Mouse (Mus musculus): ENCODE measurements around the gene Xpnpep1. TPM values are rescaled to one million over a fixed set of nuclear protein-coding genes. Genes with fewer than 3 reads are reported as not detected.

Xpnpep1 gene
- polyA plus RNA-seq, 1 experiment from 2014 or later = 111 TPM

DNA sequence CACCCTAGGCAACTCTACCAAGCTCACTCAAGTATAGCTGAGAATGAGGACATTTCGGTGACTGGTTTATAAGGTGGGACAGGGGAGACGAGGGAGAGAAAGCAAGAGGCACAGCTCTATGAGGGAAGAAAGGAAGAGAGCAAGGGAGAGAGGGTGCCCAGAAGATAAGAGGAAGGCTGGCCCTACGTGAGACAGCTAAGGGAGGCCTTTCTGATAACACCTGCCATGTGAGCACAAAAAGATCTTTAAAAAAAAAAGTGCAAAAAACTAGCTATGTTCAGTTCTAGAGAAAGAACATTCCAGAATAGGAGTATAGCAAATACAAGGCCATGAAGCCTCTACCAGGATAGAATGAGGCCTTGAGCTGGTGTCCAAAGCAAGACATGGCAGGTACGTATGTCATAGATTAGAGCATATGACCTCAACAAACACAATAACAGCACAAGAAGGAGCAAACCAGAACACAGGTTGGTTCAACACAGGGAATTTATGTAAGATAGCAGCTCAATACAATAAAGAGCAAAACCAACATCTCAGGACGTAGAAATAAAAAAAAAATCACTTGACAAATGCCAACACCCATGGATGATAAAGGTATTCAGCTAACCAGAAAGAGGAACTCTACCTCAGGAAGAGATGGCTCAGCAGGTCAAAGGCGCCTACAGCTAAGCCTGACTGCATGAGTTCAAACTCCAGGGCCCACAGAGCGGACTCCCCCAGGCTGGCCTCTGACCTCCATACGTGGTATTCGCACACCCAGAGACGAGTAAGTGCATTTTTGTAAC, 6.7 kb downstream of the Xpnpep1 start:
- ATAC-seq (ENCODE audit: low FRiP score, low TSS enrichment) (no peak), DNase-seq (ENCODE audit: low spot score) (no peak)
- no peak overlapping the region for H3K27ac ChIP-seq (replicated peaks)
- TF ChIP-seq CTCF (IDR thresholded peaks at IDR 0.05; ENCODE audit: low read depth) (no peak), EP300 (optimal IDR thresholded peaks at IDR 0.05) (no peak)
- H3K9me3 ChIP-seq (ENCODE audit: control insufficient read depth, low read length) = no peaks in the 10 kb centered on the region
- H3K36me3 ChIP-seq (ENCODE audit: control insufficient read depth, insufficient read depth, low read length) = peaks cover 7% of the 10 kb centered on the region; the same call in 1 of the 2 replicates
- no peak overlapping the region for H3K9ac ChIP-seq (ENCODE audit: low read length)
- H3K27me3 ChIP-seq (ENCODE audit: control insufficient read depth, insufficient read depth, low read length) = no peaks in the 10 kb centered on the region
- no peak overlapping the region for H3K4me3 ChIP-seq (ENCODE audit: low read depth, low read length)
- 87% methylated on average over 10 of the region's 10 CpGs for WGBS
- H3K4me1 ChIP-seq (replicated peaks; ENCODE audit: control insufficient read depth, insufficient read depth) = 0 out of 2 replicates have a peak, but pooled peaks cover 3% of the 10 kb centered on the region
- no peak overlapping the region for H3K4me2 ChIP-seq (replicated peaks; ENCODE audit: low read depth)

GRCm38 (mm10) chr19:53032647-53033046, 7.4 kb downstream of the Xpnpep1 start:
- ATAC-seq (ENCODE audit: low FRiP score, low TSS enrichment) = no peak
- Histone ChIP-seq H3K9ac (ENCODE audit: low read length) (no peak overlapping the region), H3K36me3 (ENCODE audit: control insufficient read depth, insufficient read depth, low read length) (peaks cover 7% of the 10 kb centered on the region; the same call in 1 of the 2 replicates), H3K4me1 (replicated peaks; ENCODE audit: control insufficient read depth, insufficient read depth) (0 out of 2 replicates have a peak, but pooled peaks cover 3% of the 10 kb centered on the region), H3K27me3 (ENCODE audit: control insufficient read depth, insufficient read depth, low read length) (no peaks in the 10 kb centered on the region), H3K27ac (replicated peaks) (no peak overlapping the region), H3K4me3 (ENCODE audit: low read depth, low read length) (no peak overlapping the region), H3K4me2 (replicated peaks; ENCODE audit: low read depth) (no peak overlapping the region), H3K9me3 (ENCODE audit: control insufficient read depth, low read length) (no peaks in the 10 kb centered on the region)
- TF ChIP-seq CTCF (IDR thresholded peaks at IDR 0.05; ENCODE audit: low read depth) = no peak
- no peak for TF ChIP-seq EP300 (optimal IDR thresholded peaks at IDR 0.05)
- WGBS = 71% methylated on average over 3 of the region's 3 CpGs
- no peak for DNase-seq (ENCODE audit: low spot score)

DNA sequence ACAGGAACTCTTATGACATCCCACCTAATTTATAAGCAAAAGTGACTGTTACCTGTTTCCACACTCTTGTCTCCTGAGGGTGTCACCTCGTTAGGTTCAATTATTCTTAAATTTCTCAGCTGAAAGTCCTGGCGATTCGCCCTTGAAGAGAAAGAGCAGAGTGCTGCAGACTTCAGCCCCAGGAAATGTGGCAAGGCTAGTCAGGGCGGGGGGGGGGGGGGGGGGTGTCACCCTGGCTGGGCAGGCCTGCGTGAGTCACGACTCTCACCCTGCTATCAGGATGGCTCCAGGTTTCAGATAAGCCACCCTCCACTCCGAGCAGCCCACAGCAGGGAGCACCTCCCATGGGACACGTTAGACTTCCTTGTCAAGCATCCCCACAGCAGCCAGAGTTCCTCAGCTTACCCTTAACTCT, 8.1 kb downstream of the Xpnpep1 start:
- H3K9me3 ChIP-seq (ENCODE audit: control insufficient read depth, low read length) = no peaks in the 10 kb centered on the region
- H3K9ac ChIP-seq (ENCODE audit: low read length) = no peak overlapping the region
- peak; percentile 79 for DNase-seq (ENCODE audit: low spot score)
- no peak overlapping the region for H3K4me3 ChIP-seq (ENCODE audit: low read depth, low read length)
- H3K36me3 ChIP-seq (ENCODE audit: control insufficient read depth, insufficient read depth, low read length) = peaks cover 7% of the 10 kb centered on the region; the same call in 1 of the 2 replicates
- WGBS = 50% methylated on average over 8 of the region's 8 CpGs
- ATAC-seq (ENCODE audit: low FRiP score, low TSS enrichment) = peak; percentile 88
- H3K27ac ChIP-seq (replicated peaks) = 0 out of 2 replicates have a peak overlapping the region, but pooled peaks have one; percentile 24
- no peaks in the 10 kb centered on the region for H3K27me3 ChIP-seq (ENCODE audit: control insufficient read depth, insufficient read depth, low read length)
- no peak overlapping the region for H3K4me2 ChIP-seq (replicated peaks; ENCODE audit: low read depth)
- H3K4me1 ChIP-seq (replicated peaks; ENCODE audit: control insufficient read depth, insufficient read depth) = no peaks in the 10 kb centered on the region
- TF ChIP-seq EP300 (optimal IDR thresholded peaks at IDR 0.05) (no peak), CTCF (IDR thresholded peaks at IDR 0.05; ENCODE audit: low read depth) (no peak)

- Histone ChIP-seq H3K9ac (ENCODE audit: low read length) (no peak overlapping the region), H3K4me1 (replicated peaks; ENCODE audit: control insufficient read depth, insufficient read depth) (no peaks in the 10 kb centered on the region), H3K4me2 (replicated peaks; ENCODE audit: low read depth) (no peak overlapping the region), H3K27ac (replicated peaks) (no peak overlapping the region), H3K27me3 (ENCODE audit: control insufficient read depth, insufficient read depth, low read length) (no peaks in the 10 kb centered on the region), H3K9me3 (ENCODE audit: control insufficient read depth, low read length) (no peaks in the 10 kb centered on the region), H3K4me3 (ENCODE audit: low read depth, low read length) (no peak overlapping the region), H3K36me3 (ENCODE audit: control insufficient read depth, insufficient read depth, low read length) (peaks cover 7% of the 10 kb centered on the region; the same call in 1 of the 2 replicates)
- DNase-seq (ENCODE audit: low spot score) (no peak), ATAC-seq (ENCODE audit: low FRiP score, low TSS enrichment) (no peak)
- TF ChIP-seq EP300 (optimal IDR thresholded peaks at IDR 0.05) (no peak), CTCF (IDR thresholded peaks at IDR 0.05; ENCODE audit: low read depth) (no peak)
- 96% methylated on average over 6 of the region's 6 CpGs for WGBS
Observed at GRCm38 (mm10) chr19:53030279-53030678, 9.7 kb downstream of the Xpnpep1 start.

DNA sequence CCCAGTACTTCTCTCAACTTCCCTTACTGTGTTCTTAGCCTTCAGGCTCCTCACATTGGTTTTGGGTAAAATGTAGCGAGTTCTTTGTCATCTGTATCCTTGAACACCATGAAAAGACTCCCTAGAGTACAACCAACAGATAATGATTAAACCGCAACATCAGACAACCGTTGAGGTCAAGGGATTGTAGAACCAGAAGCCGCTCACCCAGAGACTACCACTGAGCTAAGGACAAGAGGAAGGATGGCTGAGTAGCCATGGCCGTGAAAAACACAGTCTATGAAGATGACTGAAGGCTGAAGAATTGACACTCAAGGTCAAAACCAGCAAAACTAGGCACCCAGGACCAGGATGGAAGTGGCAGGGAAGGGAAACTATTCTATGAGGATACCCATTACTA, 10.3 kb downstream of the Xpnpep1 start:
- no peaks in the 10 kb centered on the region for H3K27me3 ChIP-seq (ENCODE audit: control insufficient read depth, insufficient read depth, low read length)
- H3K4me2 ChIP-seq (replicated peaks; ENCODE audit: low read depth) = no peak overlapping the region
- WGBS = 95% methylated on average over 5 of the region's 5 CpGs
- no peak overlapping the region for H3K27ac ChIP-seq (replicated peaks)
- TF ChIP-seq EP300 (optimal IDR thresholded peaks at IDR 0.05) = no peak
- TF ChIP-seq CTCF (IDR thresholded peaks at IDR 0.05; ENCODE audit: low read depth) = no peak
- no peak overlapping the region for H3K9ac ChIP-seq (ENCODE audit: low read length)
- no peak overlapping the region for H3K4me3 ChIP-seq (ENCODE audit: low read depth, low read length)
- peaks cover 7% of the 10 kb centered on the region; the same call in 1 of the 2 replicates for H3K36me3 ChIP-seq (ENCODE audit: control insufficient read depth, insufficient read depth, low read length)
- no peak for ATAC-seq (ENCODE audit: low FRiP score, low TSS enrichment)
- no peaks in the 10 kb centered on the region for H3K9me3 ChIP-seq (ENCODE audit: control insufficient read depth, low read length)
- no peaks in the 10 kb centered on the region for H3K4me1 ChIP-seq (replicated peaks; ENCODE audit: control insufficient read depth, insufficient read depth)
- no peak for DNase-seq (ENCODE audit: low spot score)

DNA sequence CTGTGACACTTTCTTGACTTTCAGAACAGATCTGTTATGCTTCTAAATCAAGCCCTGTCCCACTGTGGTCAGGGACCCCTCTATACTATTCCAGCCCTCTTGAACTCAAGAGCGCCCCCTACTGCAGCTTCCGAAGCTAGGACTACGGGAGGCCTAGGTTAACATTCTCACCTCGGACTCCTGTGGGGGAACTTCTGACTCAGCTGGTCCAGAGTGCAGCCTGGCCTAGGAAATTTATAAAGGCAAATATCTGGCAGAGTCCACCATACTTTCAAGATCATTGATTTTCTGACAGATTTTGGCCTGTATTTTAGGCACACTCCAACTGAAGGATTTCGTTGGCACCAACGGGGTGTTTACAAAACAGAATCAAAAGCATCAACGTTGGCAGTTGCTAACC, 11.0 kb downstream of the Xpnpep1 start:
- ATAC-seq (ENCODE audit: low FRiP score, low TSS enrichment) (no peak), DNase-seq (ENCODE audit: low spot score) (no peak)
- no peaks in the 10 kb centered on the region for H3K4me1 ChIP-seq (replicated peaks; ENCODE audit: control insufficient read depth, insufficient read depth)
- no peak overlapping the region for H3K27ac ChIP-seq (replicated peaks)
- no peaks in the 10 kb centered on the region for H3K27me3 ChIP-seq (ENCODE audit: control insufficient read depth, insufficient read depth, low read length)
- peaks cover 7% of the 10 kb centered on the region; the same call in 1 of the 2 replicates for H3K36me3 ChIP-seq (ENCODE audit: control insufficient read depth, insufficient read depth, low read length)
- H3K9me3 ChIP-seq (ENCODE audit: control insufficient read depth, low read length) = no peaks in the 10 kb centered on the region
- no peak overlapping the region for H3K9ac ChIP-seq (ENCODE audit: low read length)
- TF ChIP-seq EP300 (optimal IDR thresholded peaks at IDR 0.05) (no peak), CTCF (IDR thresholded peaks at IDR 0.05; ENCODE audit: low read depth) (peak; percentile 34; the same call in 1 of the 2 replicates)
- no peak overlapping the region for H3K4me2 ChIP-seq (replicated peaks; ENCODE audit: low read depth)
- 93% methylated on average over 7 of the region's 7 CpGs for WGBS
- no peak overlapping the region for H3K4me3 ChIP-seq (ENCODE audit: low read depth, low read length)

Measured in stomach, postnatal 0 days (tissue).